Mouse (Mus musculus) liver, adult 2 months (tissue): ENCODE measurements at regions not wholly inside any gene's neighbourhood (a gene's known extent, or its start where the extent isn't known, plus 50 kb on each side); places are given as distances from the start of the nearest gene placed in this dataset.

Experiments
- CTCF ChIP-seq: fragments of 200-500 bp; IDR thresholded peaks from 2 replicates; pipeline ENCODE4 v1.5.1; 2011; ENCODE audit warnings: low read depth, low read length, control low read depth
- POLR2A ChIP-seq: fragments of 200-500 bp; IDR thresholded peaks from 2 replicates; pipeline ENCODE4 v1.6.1; 2011; ENCODE audit warnings: low read length, control low read depth; ENCODE audit not compliant: insufficient read depth; ENCODE audit errors: extremely low read depth

DNA sequence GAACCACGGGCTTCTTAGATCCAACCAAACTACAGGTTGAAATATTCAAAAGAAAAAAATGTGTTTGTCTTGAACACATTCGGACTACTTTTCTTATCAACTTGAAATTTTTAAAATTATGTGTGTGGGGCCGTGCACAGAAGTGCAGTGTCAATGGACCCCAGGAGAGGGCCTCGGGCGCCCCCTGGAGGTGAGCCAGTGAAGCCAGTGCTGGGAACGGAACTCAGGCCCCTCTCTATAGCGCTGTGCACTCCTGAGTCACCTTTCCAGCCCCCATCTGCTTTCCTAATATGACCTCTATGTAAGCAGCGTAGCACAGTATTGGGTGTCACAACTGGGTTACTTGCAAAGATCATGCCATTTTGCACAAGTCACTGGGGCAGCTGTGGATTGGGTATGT lies 61.9 kb upstream of the Slc22a12 start:
- TF ChIP-seq CTCF (peak; percentile 34), POLR2A (no peak)
